Mouse (Mus musculus): ENCODE measurements around the gene Fam83e.
A peak's percentile ranks its signal among the peaks of the same experiment; 100 is the strongest.

The Fam83e gene

DNA sequence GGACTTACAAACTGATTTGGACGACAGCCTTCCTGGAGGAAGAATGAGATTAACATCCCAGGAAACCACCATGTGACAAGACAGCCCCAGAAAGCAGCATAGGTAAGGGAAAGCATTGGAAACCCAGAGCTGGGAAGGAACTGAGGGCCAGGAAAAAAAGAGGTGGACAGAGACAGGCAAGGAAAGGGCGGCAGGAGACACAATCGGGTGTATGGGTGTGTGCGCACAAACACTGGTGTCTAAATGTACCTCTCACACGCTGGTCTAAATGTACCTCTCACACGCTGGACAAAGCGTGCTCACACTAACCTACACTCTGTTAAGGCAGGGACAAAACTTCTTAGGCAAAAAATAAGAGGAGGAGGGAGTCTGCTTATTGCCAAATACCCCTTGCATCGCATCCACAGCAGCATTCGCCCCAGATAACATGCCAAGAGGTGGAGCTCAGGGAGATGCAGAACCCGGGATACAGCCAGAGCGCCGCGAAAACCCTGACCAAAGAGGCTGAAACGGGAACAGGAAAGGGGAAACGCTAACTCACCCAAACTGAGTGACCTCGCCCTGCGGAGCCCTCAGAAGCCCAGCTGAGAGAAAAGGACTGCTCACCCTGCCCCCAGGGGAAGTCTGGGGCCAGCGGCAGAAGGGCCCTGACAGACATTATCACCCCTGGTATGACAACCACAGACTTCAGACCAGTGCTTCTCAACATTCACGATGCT lies 5.1 kb upstream of the Fam83e start:
- peak; percentile 63 for DNase-seq

DNA sequence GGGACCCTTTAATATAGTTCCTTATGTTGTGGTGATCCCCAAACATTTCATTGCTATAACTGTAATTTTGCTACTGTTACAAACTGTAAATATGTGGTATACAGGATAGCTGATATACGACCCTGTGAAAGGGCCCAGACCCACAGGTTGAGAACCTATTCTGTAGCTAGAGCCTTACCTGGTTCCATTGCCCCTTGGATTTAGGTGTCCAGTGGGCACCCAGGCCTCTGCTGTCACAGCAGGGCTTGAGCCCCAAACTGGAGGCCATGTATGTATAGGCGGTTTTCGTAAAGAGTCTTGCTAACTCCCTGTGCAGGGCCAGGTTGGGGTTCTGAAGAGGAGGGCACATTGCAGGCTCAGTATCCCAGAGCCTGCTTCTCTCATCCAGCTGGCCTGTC lies 4.6 kb upstream of the Fam83e start:
- peak; percentile 53 for DNase-seq

DNA sequence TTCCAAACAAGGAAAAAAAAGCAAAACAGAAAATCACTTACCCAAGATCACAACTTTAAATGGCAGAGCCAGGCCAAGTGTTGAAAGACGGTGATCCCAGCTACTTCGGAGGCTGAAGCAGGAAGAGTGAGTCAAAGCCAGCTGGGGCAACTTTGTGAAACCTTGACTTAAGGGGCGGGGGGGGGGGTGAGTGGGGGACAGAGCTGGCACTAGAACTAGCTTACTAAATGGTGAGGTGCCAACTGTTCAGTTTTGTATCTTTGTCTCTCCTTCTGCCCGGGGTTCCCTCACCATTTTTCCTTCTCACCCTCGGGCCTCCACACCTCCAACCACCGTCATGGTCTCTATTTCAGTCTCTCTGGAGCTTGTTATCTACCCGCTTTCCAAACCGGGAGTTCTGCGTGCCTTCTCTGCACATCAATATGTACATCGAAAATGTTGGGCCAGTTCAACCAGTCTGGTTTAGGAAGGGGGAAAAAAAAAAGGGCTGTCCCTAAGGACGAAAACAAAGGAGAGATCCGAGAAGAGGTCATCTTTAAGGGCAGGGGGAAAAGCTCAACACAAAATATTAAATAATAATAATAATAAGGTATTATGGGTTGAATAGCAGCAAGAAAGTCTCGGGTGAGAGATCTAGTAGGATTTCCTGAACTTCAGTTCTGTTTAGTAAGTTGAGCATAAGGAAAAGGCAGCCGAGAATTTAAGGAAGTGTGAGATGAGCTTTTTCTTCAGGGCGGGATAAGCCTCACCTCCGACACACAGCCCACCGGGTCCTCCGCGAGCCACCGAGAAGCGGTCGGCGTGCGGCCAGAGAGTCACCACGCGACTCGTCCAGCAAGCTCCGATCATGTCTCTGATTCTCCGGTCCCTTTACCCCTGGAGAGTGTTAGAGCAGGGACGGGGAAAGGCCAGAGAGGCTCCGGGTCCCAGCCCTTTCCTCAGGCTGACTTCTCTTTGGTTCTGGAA lies 3.8 kb upstream of the Fam83e start:
- peak; percentile 54 for DNase-seq

DNA sequence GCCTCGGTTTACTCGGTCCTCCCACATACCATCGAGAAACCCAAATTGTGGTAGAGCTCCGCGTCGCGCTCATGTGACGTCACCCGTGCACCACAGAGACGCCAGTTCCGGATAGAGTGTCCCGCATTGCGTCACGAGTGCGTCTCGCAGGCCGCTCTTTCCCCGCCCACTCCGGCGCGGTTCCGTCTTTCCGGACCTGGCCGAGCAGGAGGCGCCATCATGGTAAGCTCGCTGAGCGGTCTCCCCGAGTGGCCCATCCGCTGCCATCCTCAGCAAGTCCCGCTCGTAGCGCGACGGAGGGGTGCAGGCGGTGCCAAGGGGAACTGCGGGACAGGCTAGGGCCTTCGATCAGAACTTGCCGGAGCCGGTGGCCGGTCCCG lies 3.1 kb upstream of the Fam83e start, which contains the start of gene Sphk2:
Sphk2 (minus strand) TSS at position 85 of the 380 bp plus-strand sequence.
- DNase-seq: peak; percentile 99

DNA sequence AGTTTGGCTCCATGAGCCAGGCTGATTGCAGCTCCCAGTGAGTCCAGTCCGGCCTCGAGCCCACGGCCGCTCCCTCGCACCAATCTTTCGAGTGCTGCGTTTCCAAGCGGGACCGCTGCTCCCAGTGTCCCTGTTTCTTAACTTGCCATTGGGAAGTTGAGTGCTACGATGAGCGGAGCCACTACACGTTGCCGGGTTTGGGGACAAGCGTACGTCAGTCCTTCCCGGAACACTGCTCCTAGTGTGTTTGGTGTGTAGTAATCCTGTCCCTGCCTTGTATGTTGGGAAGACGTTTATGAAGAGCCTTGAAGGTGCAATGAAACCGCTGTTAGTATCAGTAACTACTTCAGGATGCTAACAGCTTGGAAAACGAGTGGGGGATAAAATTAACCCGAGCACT lies 2.7 kb upstream of the Fam83e start:
- DNase-seq: no peak

DNA sequence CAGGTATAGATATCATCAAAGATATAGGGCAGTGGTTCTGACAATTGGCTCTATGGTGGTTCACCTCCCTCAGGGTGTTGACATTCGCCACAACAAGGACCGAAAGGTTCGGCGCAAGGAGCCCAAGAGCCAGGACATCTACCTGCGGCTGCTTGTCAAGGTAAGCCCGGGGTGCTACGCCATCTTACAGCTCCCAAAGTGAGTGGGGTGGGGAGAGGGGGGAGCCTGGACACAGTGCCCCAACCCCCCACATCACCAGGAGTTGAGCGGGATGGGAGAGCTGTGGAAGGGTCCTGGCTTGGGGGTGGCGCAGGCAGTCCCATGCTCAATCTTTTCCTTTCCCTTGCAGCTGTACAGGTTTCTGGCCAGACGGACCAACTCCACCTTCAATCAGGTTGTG lies 1.8 kb upstream of the Fam83e start:
- peak; percentile 55 for DNase-seq

DNA sequence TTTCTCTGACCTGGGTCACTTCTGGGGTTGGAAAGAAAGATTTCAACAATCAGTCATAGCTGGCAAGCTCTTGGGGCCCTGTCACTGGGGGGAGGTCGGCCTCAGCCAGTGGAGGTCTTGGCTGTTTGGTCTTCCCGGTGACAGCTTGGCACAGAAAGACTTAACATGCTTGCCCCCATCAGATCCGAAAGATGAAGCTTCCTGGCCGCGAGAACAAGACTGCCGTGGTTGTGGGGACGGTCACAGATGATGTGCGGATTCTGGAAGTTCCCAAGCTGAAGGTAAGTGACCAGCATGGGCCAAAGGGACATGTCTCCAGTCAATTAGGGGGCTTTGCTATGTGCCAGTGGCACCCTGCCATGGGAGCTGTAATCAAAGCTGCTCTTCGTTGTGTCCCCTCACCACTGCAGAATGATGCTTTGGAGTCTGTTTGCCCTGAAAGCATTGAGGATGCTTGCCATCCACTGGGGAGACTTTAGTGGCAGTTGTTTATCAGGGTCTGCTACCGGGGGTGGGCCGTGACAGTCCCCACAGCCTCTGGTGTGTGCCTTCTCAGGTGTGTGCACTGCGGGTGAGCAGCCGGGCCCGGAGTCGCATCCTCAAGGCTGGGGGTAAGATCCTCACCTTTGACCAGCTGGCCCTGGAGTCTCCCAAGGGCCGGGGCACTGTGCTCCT lies 1.1 kb upstream of the Fam83e start:
- peak; percentile 47 for DNase-seq

DNA sequence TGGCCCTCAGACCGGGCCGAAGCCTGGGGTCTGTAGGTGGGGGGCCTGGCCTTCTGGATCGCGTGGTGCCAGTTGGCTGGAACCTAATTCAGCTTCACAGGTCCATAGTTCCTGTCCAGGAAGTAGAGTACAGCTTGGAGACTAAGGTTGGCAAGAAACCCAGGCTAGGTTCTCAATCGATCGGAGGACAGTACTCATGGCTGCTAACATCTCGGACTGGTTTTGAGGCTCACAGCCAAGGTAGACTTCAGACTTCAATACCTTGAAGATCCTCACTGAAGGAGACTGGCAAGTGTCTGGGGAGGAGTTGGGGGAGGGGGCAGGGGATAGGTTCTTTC lies 191 bp downstream of the Fam83e start:
- peak; percentile 50 for DNase-seq

DNA sequence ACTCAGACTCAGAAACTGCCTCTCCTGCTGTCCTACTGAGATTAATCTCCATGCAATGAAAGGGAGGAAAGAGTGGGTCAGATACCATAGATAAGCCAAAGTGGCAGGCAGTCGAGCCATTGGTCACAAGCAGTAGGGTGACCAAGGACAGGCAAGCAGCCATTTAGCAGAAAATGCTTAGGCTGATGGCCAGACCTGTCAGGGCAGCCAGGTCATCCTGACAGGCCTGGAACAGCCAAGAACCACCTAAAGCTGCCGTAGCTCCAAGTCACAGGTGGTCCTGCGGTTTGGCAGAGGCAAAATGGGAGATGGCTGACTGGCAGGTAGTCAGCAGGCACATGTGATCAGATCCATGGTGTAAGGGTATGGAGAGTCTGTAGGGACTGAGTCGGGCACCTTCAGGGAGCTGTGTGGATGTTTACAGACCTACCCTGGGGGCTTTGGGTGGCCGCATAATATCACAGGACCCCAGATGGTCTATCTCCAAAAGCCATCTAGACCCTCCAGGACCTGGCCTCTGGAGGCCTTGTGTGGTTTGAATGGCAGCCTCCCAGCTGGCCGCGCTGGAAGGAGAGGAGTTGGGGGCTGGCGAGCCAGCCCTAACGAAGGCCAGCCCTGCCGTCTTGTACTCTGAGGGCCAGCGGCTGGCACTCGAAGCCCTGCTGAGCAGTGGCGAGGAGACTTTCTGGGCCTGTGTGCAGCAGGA lies 783 bp downstream of the Fam83e start:
- peak; percentile 43 for DNase-seq

DNA sequence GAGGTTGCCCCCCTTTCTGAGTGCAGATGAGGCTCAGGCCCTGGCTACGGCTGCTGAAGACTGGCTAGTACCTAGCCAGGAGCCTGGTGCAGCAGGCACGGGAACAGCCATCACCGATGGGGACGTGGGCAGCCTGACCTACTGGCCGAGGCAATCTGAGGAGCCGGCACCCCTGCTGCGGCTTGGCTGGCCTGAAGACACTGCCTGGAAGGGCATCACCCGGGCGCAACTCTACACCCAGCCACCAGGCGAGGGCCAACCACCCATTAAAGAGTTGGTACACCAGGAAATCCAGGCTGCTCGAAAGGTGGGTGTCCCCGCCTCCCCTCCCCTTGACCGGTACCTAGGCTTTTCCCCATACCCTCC lies 1.3 kb downstream of the Fam83e start:
- DNase-seq: peak; percentile 53

DNA sequence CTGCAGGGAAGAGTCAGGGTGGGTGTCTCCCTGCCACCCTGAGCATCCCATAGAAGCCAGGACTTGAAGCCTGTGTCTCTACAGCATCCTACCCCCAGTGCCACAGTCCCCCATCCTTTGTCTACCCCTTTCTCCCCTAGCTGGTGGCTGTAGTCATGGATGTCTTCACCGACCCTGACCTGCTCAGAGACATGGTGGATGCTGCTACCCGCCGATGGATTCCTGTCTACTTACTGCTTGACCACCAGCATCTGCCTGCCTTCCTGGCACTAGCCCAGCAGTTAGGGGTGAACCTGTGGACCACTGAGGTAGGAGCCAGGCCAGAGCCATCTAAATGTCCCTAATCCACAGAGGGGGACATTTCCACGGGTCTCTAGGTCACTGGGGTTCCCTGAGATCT lies 2.3 kb downstream of the Fam83e start:
- DNase-seq: peak; percentile 23

DNA sequence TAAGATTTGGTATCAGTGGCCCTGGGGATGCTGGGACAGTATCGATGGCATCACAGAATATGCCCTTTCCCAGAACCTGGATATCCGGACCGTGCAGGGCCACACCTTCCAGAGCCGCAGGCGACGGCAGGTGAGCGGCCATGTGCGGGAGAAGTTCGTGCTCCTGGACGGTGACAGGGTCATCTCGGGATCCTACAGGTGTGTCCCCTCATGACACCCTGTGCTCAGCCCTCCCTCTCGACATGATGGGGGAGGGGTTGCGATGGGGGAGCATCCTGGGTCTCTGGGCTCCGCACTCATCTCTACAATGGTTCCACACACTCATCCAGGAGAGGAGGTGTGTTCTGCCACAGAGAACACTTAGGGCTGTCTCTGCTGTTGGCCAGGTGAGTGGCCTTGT lies 2.8 kb downstream of the Fam83e start:
- peak; percentile 24 for DNase-seq

DNA sequence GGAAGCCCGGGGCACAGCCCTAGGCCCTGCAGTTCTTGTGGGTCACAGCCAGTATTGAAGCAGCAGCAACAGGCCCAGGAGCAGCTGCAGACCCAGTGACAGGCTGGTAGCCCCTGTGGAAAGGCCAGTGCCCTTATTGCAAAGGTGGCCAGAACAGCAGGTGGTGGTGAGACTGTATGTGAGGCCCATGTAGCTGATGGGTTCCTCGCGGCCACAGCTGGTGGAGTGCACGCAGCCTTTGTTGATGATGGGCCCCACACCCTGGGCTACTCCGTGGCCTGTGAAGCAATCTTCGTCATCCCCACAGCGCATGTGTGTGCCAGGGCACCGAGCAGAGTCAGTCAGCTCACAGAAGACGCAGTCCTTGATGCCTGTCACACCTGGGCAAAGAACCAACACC lies 4.1 kb downstream of the Fam83e start:
- no peak for DNase-seq

DNA sequence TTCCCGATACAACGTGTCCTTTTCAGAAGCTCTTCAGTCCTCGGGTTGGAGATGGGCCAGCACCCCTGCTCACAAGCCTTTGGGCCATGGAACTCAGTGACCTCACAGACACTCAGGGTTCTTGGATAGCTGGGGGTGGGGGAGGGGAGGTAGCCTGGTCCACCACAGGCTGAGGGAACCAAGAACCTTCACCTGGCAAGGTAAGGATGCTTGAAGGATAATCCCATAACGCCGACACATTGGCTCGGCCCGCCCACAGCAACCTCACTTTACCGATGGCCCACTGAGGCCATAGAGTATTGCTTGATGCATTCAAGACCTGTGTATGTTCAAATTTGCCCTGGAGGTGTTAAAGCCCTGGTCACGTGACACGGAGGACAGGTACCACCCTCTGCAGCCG lies 4.7 kb downstream of the Fam83e start, which contains the start of gene Spaca4:
Spaca4 (minus strand) TSS at position 101 of the 400 bp plus-strand sequence.
- no peak for DNase-seq

DNA sequence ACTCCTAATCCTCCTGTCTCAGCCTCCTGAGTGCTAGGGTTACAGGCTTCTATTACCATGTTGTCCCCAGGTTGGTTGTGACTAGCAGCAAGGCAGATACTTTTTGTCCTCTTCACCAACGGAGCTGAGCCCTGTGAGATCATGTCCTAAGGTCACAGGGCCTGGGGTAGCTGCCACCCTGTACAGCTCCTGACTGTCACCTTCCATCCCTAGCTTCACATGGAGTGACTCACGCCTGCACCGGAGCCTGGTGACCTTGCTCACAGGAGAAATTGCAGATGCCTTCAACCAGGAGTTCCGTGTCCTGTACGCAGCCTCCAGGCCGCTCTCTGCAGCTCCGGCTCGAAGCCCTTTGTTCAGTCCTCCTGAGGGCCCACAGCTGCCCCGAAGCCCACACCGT lies 5.4 kb downstream of the Fam83e start:
- DNase-seq: no peak

DNA sequence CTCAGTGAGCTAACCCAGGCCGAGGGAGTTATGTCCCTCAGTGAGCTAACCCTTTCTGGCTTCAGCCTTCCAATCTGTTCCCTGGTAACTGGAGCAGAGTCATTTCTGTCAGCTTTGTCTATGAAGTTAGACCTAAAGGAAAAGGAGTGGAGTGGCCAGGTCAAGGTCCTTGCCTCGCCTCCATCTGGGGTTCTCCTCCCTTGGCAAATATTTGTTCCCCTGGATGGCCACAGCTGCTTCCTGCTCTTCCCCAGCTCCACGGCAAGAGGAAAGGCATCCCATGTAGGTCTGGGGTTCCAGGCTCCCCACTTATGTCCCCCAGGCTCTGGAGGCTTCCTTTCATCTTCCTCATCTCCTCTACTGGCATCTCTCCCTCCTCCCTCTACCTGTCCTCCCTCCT lies 6.6 kb downstream of the Fam83e start:
- no peak for DNase-seq

DNA sequence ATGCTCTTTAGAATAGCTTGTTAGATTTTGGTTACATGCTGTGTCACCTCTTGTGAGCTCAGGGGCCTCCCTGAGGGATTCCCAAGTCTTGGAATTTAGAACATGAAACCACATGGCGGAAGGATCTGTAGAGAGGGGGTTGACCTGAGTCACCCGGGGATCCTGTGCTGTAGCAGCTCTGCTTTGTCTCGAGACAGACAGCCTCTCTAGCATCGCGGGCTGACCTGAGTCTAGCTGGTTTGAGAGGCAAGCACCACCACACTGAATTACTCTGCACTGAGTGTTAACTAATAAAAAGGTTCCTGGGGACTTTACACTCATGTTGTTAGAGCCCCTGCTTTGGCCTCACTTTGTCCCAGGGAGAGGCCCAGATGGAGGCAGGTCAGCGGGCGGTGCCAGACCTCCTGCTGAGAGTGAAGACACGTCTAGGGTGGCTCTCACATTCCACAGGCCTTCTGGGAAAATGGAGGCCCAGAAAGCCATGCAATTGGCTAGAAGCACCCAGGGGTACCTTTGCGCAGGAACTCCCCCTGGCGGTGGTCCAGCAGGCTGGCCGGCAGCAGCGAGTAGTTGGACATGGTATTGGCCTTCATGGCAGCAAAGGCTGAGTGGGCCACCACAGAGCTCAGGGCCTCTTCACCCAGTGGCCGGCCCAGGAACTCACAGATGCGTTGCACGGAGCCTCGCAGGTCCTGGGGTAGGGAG lies 9.9 kb downstream of the Fam83e start:
- DNase-seq: no peak

DNA sequence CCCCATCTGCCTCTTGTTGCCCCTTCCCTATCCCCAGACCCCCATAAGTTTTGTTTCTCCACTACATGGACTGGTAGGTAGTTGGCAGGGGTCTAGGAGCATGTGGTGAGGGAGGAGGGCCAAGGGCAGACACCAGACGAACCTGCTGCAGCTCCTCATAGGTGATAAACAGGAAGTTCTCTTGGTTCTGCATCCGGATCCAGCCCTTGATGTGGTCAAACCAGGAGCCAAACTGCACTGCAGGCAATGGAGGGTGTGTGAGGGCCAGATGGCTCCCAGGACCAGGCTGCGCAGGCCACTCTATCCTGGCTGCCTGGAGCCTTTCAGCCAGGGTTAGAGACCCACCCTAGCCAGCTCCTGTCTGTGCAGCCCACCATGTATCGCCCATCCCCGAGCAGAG lies 12.5 kb downstream of the Fam83e start:
- DNase-seq: no peak

DNA sequence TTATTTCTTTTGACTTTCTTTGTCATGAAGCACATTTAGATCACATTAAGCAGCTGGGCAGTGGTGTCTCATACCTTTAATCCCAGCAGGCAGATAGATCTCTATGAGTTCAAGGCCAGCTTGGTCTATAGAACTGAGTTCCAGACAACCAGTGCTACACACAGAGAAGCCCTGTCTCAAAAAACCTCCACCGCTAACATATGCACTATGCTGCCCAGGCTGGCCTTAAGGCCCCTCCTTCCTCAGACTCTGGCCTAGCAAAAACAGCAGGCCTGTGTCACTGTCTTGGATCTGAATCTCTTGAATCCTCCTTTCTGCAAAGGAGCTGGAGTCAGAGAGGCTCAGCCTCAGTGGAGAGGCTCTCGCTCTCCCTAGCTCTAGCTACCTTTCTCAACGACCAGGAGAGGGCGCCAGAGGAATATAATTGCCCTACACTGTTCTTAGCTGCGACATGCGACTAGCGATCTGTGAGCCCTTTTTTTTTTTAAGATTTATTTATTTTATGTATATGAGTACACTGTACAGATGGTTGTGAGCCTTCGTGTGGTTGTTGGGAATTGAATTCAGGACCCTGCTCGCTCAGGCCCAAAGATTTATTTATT lies 18.3 kb downstream of the Fam83e start:
- peak; percentile 84 for DNase-seq

DNA sequence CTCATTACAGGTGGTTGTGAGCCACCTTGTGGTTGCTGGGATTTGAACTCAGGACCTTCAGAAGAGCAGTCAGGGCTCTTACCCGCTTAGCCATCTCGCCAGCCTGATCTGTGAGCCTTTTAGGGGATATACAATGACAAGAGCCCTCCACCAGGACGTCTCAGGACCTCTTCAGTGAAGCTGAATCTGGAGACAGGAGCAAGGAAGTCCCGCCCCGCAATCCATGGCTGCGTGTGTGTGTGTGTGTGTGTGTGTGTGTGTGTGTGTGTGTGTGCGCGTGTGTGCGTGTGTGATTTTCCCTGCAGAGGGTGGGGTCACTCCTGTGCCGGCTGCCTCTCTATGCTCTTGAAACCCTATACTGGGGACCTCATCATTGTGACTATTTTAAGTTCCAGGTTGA lies 18.8 kb downstream of the Fam83e start:
- no peak for DNase-seq

DNA sequence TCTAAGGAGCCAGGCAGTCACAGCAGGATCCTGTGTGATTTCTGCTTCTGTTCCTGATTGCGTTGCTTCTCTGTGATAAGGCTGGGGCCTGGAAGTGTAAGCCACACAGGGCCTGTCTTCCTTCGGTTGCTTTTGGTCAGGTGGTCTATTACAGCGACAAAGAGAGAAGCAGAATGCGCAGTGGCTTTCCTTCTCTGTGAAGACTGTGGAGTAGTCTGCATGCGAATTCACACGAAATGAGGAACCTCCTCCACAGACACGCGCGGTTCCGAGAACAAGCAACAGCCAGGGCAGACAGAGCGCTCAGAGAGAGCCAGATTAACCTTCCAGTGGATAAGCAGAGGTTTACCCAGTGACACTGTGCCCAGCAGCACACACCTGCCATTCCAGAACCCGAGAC lies 20.3 kb downstream of the Fam83e start:
- DNase-seq: no peak

DNA sequence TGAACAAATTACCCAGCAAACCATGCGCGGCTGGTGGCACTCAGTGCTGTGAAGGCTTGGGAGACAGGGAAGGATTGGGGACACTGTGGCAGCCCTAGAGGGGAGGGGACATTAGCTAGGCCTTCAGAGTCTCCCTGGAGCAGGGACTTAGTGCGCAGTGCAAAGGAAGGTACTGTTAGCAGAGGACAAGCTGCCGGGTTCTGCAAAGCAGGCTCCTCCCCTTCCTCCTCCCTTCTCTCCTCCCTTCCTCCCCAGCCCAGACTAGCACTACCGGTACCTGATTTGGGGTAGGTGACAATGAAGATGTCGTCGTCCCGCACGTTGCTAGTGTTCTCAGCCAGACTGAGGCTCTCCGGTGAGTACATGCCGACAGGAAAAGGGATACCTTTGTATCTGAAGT lies 20.8 kb downstream of the Fam83e start:
- DNase-seq: no peak

Data from cerebellum, adult 9-10 months (tissue).